Mouse (Mus musculus) heart, embryonic 13.5 days (tissue): ENCODE data around the gene Mphosph9. TPM values are rescaled to one million over a fixed set of nuclear protein-coding genes. Genes with fewer than 3 reads are reported as not detected.

Experiments used
- ATAC-seq: fragments of 200-750 bp; cut with Nextera tagmentation; 2 replicates; pipeline ENCODE4 v1.8.0; 2017; ENCODE audit warnings: moderate TSS enrichment; ENCODE audit not compliant: insufficient number of reproducible peaks, low FRiP score, low TSS enrichment; ENCODE audit errors: extremely low read depth
- H3K27ac ChIP-seq: fragments of 300-500 bp; sonication (generic); replicated peaks from 2 replicates; pipeline ENCODE4 v1.5.1; 2015; ENCODE audit warnings: moderate library complexity, mild to moderate bottlenecking, inconsistent platforms
- H3K27me3 ChIP-seq: fragments of 300-500 bp; sonication (generic); replicated peaks from 2 replicates; pipeline ENCODE4 v1.6.1; 2015; ENCODE audit warnings: mild to moderate bottlenecking, inconsistent platforms
- H3K36me3 ChIP-seq: fragments of 300-500 bp; sonication (generic); 2 replicates; pipeline ENCODE4 v1.6.1; 2015; ENCODE audit warnings: mild to moderate bottlenecking, inconsistent platforms
- H3K4me1 ChIP-seq: fragments of 300-500 bp; sonication (generic); 2 replicates; pipeline ENCODE4 v1.6.1; 2015; ENCODE audit warnings: inconsistent platforms
- H3K4me2 ChIP-seq: fragments of 300-500 bp; sonication (generic); 2 replicates; pipeline ENCODE4 v1.6.1; 2015; ENCODE audit warnings: inconsistent platforms, mild to moderate bottlenecking, moderate library complexity
- H3K4me3 ChIP-seq: fragments of 300-500 bp; sonication (generic); 2 replicates; pipeline ENCODE4 v1.5.1; 2015; ENCODE audit warnings: moderate library complexity, mild to moderate bottlenecking, inconsistent platforms
- H3K9ac ChIP-seq: fragments of 300-500 bp; sonication (generic); 2 replicates; pipeline ENCODE4 v1.6.1; 2015; ENCODE audit warnings: inconsistent platforms, mild to moderate bottlenecking, moderate library complexity
- H3K9me3 ChIP-seq: fragments of 300-500 bp; sonication (generic); 2 replicates; pipeline ENCODE4 v1.6.1; 2016; ENCODE audit warnings: inconsistent platforms
- WGBS: fragments of 180-500 bp; shearing (Covaris S2); methylation state at CpG from one replicate; pipeline ENCODE4 v1.1.7; 2015; ENCODE audit warnings: mixed read lengths; 5-methylcytosine and 5-hydroxymethylcytosine counted together
- polyA plus RNA-seq: library from polyadenylated mRNA; unstranded; fragments of >200 nt; fragmentation: Nextera tagmentation; extraction: Ambion mirVana; gene quantifications from 2 replicates; pipeline ENCODE4 v1.2.1, GENCODE M21; 2015

Mphosph9 gene
- polyA plus RNA-seq, 1 experiment from 2014 or later, result 10.2 TPM

- Histone ChIP-seq H3K27me3 (no peaks in the 10 kb centered on the region), H3K4me1 (peaks cover 51% of the 10 kb centered on the region), H3K36me3 (peaks cover 37% of the 10 kb centered on the region), H3K27ac (peak overlapping the region; percentile 90), H3K4me2 (peak overlapping the region; percentile 87), H3K4me3 (peak overlapping the region; percentile 88), H3K9ac (peak overlapping the region; percentile 97), H3K9me3 (no peaks in the 10 kb centered on the region)
- ATAC-seq, result no peak
- WGBS, result 18% methylated on average over 9 of the region's 9 CpGs
These were observed 79.7 kb downstream of the Mphosph9 start for GRCm38 (mm10) chr5:124247986-124248626.

DNA sequence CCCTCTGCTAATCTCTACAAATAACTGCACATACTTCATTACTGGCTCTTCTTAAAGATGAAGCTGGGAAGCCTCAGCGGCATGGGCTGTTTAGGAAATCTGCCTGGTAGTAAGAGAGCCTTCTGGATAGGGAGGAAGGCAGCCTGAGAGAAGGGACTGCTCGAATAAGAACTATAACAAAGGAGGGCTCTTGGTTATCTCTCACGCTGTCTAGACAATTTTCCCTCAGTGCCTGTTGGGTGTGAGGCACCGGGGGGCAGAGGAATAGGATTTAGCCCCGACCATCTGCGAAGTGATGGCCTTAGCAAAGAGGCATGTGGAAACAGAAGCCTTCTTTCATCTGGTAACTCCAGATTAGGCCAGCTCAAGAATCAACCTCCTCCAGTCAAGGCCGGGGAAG lies 80.5 kb downstream of the Mphosph9 start:
- no peak for ATAC-seq
- WGBS, result 12% methylated on average over 7 of the region's 7 CpGs
- peak overlapping the region; percentile 87 for H3K4me2 ChIP-seq
- peaks cover 37% of the 10 kb centered on the region for H3K36me3 ChIP-seq
- H3K9me3 ChIP-seq, result no peaks in the 10 kb centered on the region
- H3K27ac ChIP-seq, result peak overlapping the region; percentile 90
- H3K27me3 ChIP-seq, result no peaks in the 10 kb centered on the region
- H3K9ac ChIP-seq, result peak overlapping the region; percentile 97
- peak overlapping the region; percentile 88 for H3K4me3 ChIP-seq
- peaks cover 60% of the 10 kb centered on the region for H3K4me1 ChIP-seq

GRCm38 (mm10) chr5:124244885-124245284 lies 82.9 kb downstream of the Mphosph9 start:
- Histone ChIP-seq H3K36me3 (peaks cover 37% of the 10 kb centered on the region), H3K4me3 (no peak overlapping the region), H3K4me2 (no peak overlapping the region), H3K27me3 (no peaks in the 10 kb centered on the region), H3K27ac (no peak overlapping the region; the same call in 1 of the 2 replicates), H3K9ac (no peak overlapping the region), H3K4me1 (peaks cover 76% of the 10 kb centered on the region), H3K9me3 (no peaks in the 10 kb centered on the region)
- 76% methylated on average over 7 of the region's 7 CpGs for WGBS
- no peak for ATAC-seq

GRCm38 (mm10) chr5:124244449-124244848 lies 83.3 kb downstream of the Mphosph9 start:
- Histone ChIP-seq H3K9ac (no peak overlapping the region), H3K36me3 (peaks cover 37% of the 10 kb centered on the region), H3K27ac (no peak overlapping the region), H3K4me2 (no peak overlapping the region), H3K9me3 (no peaks in the 10 kb centered on the region), H3K4me1 (peaks cover 77% of the 10 kb centered on the region), H3K4me3 (no peak overlapping the region), H3K27me3 (no peaks in the 10 kb centered on the region)
- WGBS, result 89% methylated on average over 8 of the region's 8 CpGs
- ATAC-seq, result no peak

DNA sequence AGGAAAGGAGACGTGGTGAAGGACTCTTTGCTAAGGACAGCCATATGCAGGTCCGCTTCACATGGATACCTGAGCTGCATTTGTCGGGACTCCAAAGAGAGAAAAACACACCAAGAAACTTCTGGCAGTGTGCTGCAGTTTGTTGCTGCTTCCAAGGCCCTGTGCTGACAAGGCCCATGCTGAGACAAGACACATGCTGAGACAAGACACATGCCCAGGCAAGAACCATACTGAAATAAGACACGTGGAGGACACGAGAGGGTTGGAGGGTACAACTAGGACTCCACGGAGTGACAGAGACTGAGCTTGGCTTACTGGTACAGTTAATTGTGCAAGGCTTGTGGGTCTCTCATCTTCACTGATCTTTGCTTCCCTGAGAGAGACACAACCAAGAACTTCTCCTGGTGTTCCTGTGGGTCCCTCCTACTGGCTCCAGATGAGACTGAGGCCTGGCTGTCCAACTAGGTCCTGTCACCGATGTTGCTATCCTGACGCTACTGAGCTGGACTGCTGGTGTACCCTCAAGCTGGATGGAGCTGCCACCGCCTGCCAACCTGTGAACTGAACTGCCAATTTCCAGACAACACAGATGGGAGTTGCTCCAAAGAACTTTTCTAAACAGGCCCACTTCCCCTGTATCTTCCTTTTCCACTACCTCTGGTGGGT lies 84.4 kb downstream of the Mphosph9 start:
- no peaks in the 10 kb centered on the region for H3K27me3 ChIP-seq
- H3K27ac ChIP-seq, result no peak overlapping the region
- no peaks in the 10 kb centered on the region for H3K9me3 ChIP-seq
- H3K4me1 ChIP-seq, result peaks cover 82% of the 10 kb centered on the region
- H3K36me3 ChIP-seq, result peaks cover 37% of the 10 kb centered on the region
- H3K9ac ChIP-seq, result no peak overlapping the region
- no peak overlapping the region for H3K4me2 ChIP-seq
- WGBS, result 79% methylated on average over 9 of the region's 9 CpGs
- no peak overlapping the region for H3K4me3 ChIP-seq
- no peak for ATAC-seq

DNA sequence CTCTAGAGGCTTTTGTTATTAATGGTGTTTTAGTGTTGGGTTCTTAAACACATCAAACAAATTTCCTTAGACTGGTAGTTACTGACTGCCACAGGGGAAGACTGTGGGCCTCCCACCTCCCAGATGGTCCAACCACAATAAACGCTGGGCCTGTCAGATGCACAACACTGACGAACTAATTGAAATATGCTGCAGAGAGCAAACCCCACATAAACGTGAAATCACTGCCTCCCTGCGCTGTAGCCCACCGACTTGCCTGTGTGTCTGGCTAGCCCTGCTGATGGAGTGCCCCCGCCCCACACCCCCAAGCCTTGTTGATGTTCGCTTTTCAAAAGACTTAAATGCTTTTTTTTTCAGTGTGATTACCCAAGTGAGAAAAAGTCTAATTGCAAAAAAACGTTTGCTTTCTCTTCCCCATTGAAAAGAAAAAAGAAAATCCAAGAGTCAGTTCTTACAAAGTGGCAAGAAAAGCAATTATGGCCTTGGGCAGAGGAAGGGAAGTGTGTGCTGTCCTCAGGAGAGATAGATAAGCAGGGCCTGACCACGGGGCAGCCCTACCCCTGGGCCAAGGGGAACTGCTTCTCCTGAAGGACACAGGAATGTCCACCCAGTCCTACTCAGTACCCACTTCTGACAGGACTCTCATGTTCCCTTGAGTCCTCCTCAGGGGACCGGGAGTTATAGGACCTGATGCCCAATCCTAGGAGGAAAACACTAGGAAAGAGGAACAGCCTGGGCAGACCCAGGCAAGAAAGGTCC lies 85.9 kb downstream of the Mphosph9 start:
- Histone ChIP-seq H3K36me3 (peaks cover 40% of the 10 kb centered on the region), H3K9me3 (no peaks in the 10 kb centered on the region), H3K27me3 (no peaks in the 10 kb centered on the region), H3K4me1 (peaks cover 77% of the 10 kb centered on the region), H3K9ac (peak overlapping the region; percentile 62), H3K4me3 (no peak overlapping the region), H3K4me2 (peak overlapping the region; percentile 48), H3K27ac (peak overlapping the region; percentile 82)
- WGBS, result 47% methylated on average over 10 of the region's 10 CpGs
- ATAC-seq, result no peak

GRCm38 (mm10) chr5:124240841-124241685 lies 86.7 kb downstream of the Mphosph9 start:
- Histone ChIP-seq H3K9ac (peak overlapping the region; percentile 62), H3K9me3 (no peaks in the 10 kb centered on the region), H3K4me3 (0 out of 2 replicates have a peak overlapping the region, but pooled peaks have one; percentile 0), H3K4me2 (peak overlapping the region; percentile 48), H3K36me3 (peaks cover 34% of the 10 kb centered on the region), H3K27ac (peak overlapping the region; percentile 82), H3K27me3 (no peaks in the 10 kb centered on the region), H3K4me1 (peaks cover 78% of the 10 kb centered on the region)
- ATAC-seq, result no peak
- WGBS, result 26% methylated on average over 22 of the region's 22 CpGs

- H3K4me3 ChIP-seq, result no peak overlapping the region
- no peak overlapping the region for H3K27ac ChIP-seq
- H3K36me3 ChIP-seq, result 0 out of 2 replicates have a peak, but pooled peaks cover 4% of the 10 kb centered on the region
- no peaks in the 10 kb centered on the region for H3K9me3 ChIP-seq
- no peak for ATAC-seq
- WGBS, result 68% methylated on average over 4 of the region's 4 CpGs
- no peaks in the 10 kb centered on the region for H3K27me3 ChIP-seq
- H3K4me1 ChIP-seq, result peaks cover 86% of the 10 kb centered on the region
- no peak overlapping the region for H3K9ac ChIP-seq
- H3K4me2 ChIP-seq, result no peak overlapping the region
These were observed 91.6 kb downstream of the Mphosph9 start for GRCm38 (mm10) chr5:124236180-124236579.

- peak overlapping the region; percentile 73 for H3K9ac ChIP-seq
These were observed 93.0 kb downstream of the Mphosph9 start for GRCm38 (mm10) chr5:124234778-124235177.

GRCm38 (mm10) chr5:124233874-124234661 lies 93.7 kb downstream of the Mphosph9 start:
- WGBS, result 33% methylated on average over 12 of the region's 12 CpGs
- Histone ChIP-seq H3K9me3 (no peaks in the 10 kb centered on the region), H3K4me1 (peaks cover 80% of the 10 kb centered on the region), H3K27ac (peak overlapping the region; percentile 94), H3K36me3 (0 out of 2 replicates have a peak, but pooled peaks cover 4% of the 10 kb centered on the region), H3K4me2 (peak overlapping the region; percentile 51), H3K27me3 (no peaks in the 10 kb centered on the region), H3K9ac (peak overlapping the region; percentile 73), H3K4me3 (no peak overlapping the region)
- ATAC-seq, result peak; percentile 51; the same call in 1 of the 2 replicates

More at GRCm38 (mm10) chr5:124234778-124235177, 93.0 kb downstream of the Mphosph9 start:
- Histone ChIP-seq H3K4me3 (no peak overlapping the region), H3K27me3 (no peaks in the 10 kb centered on the region), H3K4me2 (peak overlapping the region; percentile 51), H3K9me3 (no peaks in the 10 kb centered on the region), H3K27ac (peak overlapping the region; percentile 94), H3K4me1 (peaks cover 86% of the 10 kb centered on the region), H3K36me3 (0 out of 2 replicates have a peak, but pooled peaks cover 4% of the 10 kb centered on the region)
- ATAC-seq, result no peak
- 93% methylated on average over 6 of the region's 6 CpGs for WGBS
